Mouse (Mus musculus): ENCODE measurements at regions not wholly inside any gene's neighbourhood (a gene's known extent, or its start where the extent isn't known, plus 50 kb on each side); places are given as distances from the start of the nearest gene placed in this dataset.

DNA sequence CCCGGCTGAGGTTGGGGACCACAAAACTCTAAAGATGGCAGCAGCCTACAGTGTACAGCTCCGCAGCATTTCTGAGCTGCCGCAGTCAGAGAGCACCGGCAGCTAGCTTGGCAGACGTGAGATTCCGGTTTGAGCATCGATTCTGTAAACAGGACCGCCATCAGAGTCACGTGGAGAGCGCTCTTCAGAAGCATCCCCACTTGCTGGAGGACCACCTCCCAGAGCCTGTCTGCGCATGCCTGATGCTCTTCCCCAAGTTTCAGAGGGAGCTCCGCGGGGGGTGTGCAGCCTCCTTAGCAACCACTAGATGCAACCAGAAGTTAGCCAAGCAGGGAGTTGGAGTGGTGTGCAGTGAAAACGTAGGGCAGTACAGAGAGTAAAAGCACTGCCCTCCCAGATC is 52.7 kb upstream of the Daam1 start:
- no peak overlapping the region for H3K4me2 ChIP-seq (ENCODE audit: low read depth)
- H3K9me3 ChIP-seq (ENCODE audit: control insufficient read depth, low read length) = no peaks in the 10 kb centered on the region
- no peak overlapping the region for H3K27ac ChIP-seq
- H3K4me1 ChIP-seq (replicated peaks; ENCODE audit: control insufficient read depth in 2 of 2, insufficient read depth in 2 of 2, low read length in 1 of 2) = no peaks in the 10 kb centered on the region
- TF ChIP-seq CTCF (IDR thresholded peaks at IDR 0.05; ENCODE audit: low read depth) = no peak
- no peak for TF ChIP-seq EP300 (IDR thresholded peaks at IDR 0.05; ENCODE audit: low read depth)
- H3K27me3 ChIP-seq (ENCODE audit: control insufficient read depth, insufficient read depth, low read length) = no peaks in the 10 kb centered on the region
- DNase-seq (ENCODE audit: low read depth in 3 of 3, low spot score in 3 of 3) (no peak), ATAC-seq (ENCODE audit: insufficient read depth) (no peak)
- no peak overlapping the region for H3K9ac ChIP-seq (replicated peaks)
- 38% methylated on average over 14 of the region's 14 CpGs for WGBS (ENCODE audit: insufficient replicate concordance)
- H3K36me3 ChIP-seq (replicated peaks; ENCODE audit: control insufficient read depth, insufficient read depth, low read depth) = no peaks in the 10 kb centered on the region
- H3K4me3 ChIP-seq (ENCODE audit: insufficient read depth in 1 of 2, low read depth in 2 of 2, low read length in 2 of 2) = no peak overlapping the region

DNA sequence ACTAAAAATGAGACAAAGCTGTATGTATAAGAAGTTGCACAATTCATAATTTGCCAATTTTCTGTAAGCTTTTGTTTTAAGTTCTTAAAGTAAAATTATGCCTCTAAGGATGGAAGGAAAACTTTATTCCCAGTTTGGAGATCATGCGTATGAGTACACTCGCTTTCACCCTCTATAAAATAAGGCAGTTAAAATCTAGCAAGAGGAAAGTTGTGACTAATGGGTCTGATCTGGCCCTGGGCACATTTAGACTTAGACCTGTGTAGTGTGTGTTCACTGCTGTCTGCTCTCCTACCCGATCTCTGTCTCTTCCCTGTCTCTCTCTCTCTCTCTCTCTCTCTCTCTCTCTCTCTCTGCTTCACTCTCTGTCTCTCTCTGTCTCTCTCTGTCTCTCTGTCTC is 51.9 kb upstream of the Daam1 start:
- WGBS (ENCODE audit: insufficient replicate concordance) = 58% methylated on average over 3 of the region's 3 CpGs
- ATAC-seq (ENCODE audit: insufficient read depth) = no peak

DNA sequence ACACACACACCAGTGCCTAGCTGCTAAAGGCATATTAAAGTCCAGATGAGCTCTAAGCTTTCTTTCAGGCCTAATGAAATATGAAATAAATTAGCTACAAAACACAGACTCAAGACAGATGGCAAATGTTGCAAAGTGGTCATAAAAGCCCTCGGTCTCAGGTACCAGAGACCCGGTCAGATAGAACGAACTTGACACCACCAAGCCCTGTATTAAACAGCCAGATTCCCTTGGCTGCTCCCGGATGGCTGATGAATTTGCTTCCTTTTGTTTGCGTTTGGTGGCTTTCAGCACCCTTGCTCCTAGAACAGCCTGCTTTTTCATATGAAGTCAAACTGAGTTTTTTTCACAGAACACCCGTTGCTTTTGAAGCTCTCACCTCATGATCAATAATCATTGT is 51.5 kb upstream of the Daam1 start:
- DNase-seq (ENCODE audit: low read depth in 3 of 3, low spot score in 3 of 3) = no peak
- no peak for ATAC-seq (ENCODE audit: insufficient read depth)
- no peaks in the 10 kb centered on the region for H3K4me1 ChIP-seq (replicated peaks; ENCODE audit: control insufficient read depth in 2 of 2, insufficient read depth in 2 of 2, low read length in 1 of 2)
- no peak overlapping the region for H3K4me2 ChIP-seq (ENCODE audit: low read depth)
- no peak overlapping the region for H3K4me3 ChIP-seq (ENCODE audit: insufficient read depth in 1 of 2, low read depth in 2 of 2, low read length in 2 of 2)
- H3K9ac ChIP-seq (replicated peaks) = no peak overlapping the region
- no peak for TF ChIP-seq EP300 (IDR thresholded peaks at IDR 0.05; ENCODE audit: low read depth)
- no peak for TF ChIP-seq CTCF (IDR thresholded peaks at IDR 0.05; ENCODE audit: low read depth)
- no peaks in the 10 kb centered on the region for H3K27me3 ChIP-seq (ENCODE audit: control insufficient read depth, insufficient read depth, low read length)
- no peak overlapping the region for H3K27ac ChIP-seq
- no peaks in the 10 kb centered on the region for H3K36me3 ChIP-seq (replicated peaks; ENCODE audit: control insufficient read depth, insufficient read depth, low read depth)
- no peaks in the 10 kb centered on the region for H3K9me3 ChIP-seq (ENCODE audit: control insufficient read depth, low read length)
- WGBS (ENCODE audit: insufficient replicate concordance) = 44% methylated on average over 6 of the region's 6 CpGs

More for the DNA sequence above, 51.9 kb upstream of the Daam1 start:
- H3K27me3 ChIP-seq (ENCODE audit: control insufficient read depth, insufficient read depth, low read length) = no peaks in the 10 kb centered on the region
- no peak overlapping the region for H3K4me2 ChIP-seq (ENCODE audit: low read depth)
- TF ChIP-seq CTCF (IDR thresholded peaks at IDR 0.05; ENCODE audit: low read depth) (no peak), EP300 (IDR thresholded peaks at IDR 0.05; ENCODE audit: low read depth) (no peak)
- no peak for DNase-seq (ENCODE audit: low read depth in 3 of 3, low spot score in 3 of 3)
- no peaks in the 10 kb centered on the region for H3K9me3 ChIP-seq (ENCODE audit: control insufficient read depth, low read length)
- no peaks in the 10 kb centered on the region for H3K36me3 ChIP-seq (replicated peaks; ENCODE audit: control insufficient read depth, insufficient read depth, low read depth)
- H3K4me1 ChIP-seq (replicated peaks; ENCODE audit: control insufficient read depth in 2 of 2, insufficient read depth in 2 of 2, low read length in 1 of 2) = no peaks in the 10 kb centered on the region
- no peak overlapping the region for H3K27ac ChIP-seq
- no peak overlapping the region for H3K9ac ChIP-seq (replicated peaks)
- H3K4me3 ChIP-seq (ENCODE audit: insufficient read depth in 1 of 2, low read depth in 2 of 2, low read length in 2 of 2) = no peak overlapping the region

Data from liver, embryonic 14.5 days (tissue).